Mouse (Mus musculus) lung, postnatal 25 days (tissue): Measurements from ENCODE around the gene 1700020L24Rik.
A peak's percentile ranks its signal among the peaks of the same experiment; 100 is the strongest.

Source experiments
- DNase-seq: peaks from one replicate; pipeline ENCODE4 v3.0.0; 2022; ENCODE audit warnings: low spot score

1700020L24Rik gene

DNA sequence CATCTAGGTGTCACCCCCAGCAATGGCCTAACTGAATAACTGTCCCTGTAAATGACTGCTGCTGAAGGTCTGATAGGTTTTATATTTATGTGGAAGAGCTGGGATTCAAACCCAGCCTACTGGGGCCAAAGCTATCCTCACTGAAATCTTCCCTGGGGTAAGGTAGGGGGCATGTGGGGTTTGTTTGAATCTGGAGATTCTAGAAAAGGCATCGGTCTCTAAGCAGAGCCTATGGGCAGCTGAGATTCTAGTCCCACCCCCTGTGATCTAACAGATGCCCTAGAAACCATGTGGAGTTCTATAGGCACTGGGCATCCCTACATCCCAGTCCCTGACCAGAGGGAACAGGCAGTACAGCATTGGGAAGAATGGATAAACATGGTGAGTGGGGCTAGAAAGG, at the start of gene 1700020L24Rik:
1700020L24Rik (plus strand) TSS at position 301 of the 400 bp plus-strand sequence.
- DNase-seq: no peak

DNA sequence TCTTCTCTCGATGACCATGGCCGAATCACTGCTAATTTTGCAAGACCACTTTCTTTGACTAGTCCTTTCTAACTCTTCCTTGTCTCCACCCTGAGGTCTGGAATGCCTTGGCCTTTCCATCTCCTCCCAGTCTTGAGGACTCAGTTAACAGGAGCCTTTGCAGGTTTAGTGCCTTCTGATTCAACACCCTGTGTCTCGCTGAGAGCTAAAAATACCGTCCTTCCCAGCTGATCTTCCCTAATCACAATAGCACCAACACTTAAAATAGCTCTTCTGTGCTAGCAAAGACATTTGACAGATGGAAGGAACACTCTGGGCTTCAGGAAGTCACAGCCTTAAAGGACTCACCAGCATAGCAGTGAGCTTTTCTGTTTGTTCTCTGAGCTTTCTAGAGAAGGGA, 44.4 kb upstream of the 1700020L24Rik start:
- no peak for DNase-seq

DNA sequence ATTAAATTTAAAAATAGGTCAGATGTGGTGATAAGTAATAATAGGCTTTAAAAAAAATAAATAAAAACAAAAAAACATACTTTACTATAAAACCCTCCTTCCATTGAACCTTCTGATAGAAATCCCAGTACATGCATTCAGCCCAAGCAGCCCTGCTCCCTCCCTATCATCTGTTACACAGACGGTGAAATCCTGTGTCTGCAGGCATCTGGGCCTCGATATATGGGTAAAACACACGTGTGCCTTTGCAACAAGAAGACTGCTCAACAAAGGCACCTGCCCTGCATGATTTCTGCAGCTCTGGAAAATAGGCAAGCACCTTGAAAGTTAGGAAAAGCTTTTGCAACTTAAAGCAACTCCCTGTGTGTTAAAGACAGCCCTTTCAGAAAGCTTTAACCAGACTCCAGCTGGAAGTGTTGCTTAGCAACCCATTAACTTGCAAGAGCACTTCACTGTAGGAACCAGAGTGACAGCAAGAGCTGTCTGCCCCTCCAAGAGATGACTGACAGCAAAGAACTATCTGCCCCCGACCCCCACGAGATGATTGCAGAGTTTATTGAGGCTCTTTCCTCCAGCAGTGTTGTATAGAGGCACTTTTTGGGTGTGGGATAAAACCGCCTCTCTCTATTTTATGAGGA, 42.6 kb upstream of the 1700020L24Rik start:
- no peak for DNase-seq

DNA sequence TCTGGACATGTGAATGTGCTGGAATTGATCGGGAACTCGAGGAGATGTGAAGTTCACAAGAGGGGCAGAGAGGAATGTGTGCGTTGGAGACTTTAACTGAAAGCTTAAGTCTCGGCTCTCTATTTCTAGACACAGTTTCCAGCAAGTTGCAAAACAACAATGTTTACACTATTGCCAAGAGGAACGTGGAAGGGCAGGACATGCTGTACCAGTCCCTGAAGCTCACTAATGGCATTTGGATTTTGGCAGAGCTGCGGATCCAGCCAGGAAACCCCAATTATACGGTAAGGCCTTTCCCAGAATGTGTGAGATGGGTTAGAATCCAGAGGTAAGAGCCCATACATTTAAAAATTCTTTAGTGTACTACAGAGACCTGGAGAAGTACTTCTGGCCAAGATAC, 39.9 kb upstream of the 1700020L24Rik start:
- peak; percentile 42 for DNase-seq

DNA sequence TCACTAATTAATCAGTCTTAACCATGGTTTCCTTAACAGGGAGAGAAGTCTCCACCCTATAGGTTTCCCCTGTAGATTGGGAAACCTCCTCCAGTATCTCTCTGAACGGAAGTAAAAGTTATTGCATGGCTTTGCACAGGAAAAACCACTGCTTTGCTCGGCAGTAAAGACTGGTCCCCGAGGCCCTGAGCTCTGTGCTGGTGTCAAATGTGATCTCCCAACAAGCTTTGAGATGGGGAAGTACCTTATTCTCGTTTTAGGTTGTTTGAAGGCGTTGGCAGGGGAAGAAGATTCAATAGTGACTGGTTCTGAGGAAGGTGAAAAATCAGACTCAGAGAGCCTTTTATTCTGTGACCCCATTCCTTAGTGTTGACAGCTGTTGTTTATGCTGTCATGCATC, 38.8 kb upstream of the 1700020L24Rik start:
- no peak for DNase-seq

DNA sequence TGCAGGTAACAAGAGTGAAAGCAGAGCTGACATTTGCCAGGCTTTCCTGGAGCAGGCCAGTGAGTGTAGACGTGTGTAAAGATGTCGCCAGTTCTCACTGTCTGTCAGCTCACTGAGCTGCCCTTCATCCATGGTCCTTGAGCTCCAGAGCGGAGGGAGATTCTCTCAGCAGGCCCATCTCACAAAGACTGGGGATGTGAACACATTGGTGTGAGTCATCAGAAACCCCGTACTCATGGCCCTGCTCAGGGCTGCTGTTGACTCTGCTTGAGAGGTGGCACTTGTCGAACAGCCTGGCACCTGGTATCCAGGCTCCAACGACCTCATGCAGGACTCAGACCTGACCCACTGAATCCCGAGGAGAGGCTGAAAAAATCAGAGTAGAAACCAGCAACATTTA, 33.7 kb upstream of the 1700020L24Rik start:
- DNase-seq: no peak

DNA sequence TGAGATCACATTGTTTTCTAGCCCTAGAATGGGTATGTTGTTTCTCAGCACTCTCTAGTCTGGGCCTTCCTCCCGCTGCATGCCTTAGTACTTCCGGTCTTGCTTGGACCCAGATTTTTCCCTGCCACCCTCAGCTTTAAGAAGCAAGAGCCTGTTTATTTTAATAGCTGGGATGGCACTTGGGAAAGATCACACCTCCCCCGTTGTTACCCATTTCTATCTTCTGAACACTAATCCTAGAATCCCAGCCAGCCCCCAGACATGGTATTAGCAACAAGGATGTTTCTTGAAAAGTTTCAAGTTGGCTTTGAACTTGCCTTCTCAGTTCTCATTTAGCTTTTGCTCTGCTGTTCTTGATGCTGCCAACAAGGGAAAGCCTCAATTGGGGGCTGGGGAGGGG, 31.1 kb upstream of the 1700020L24Rik start:
- no peak for DNase-seq

DNA sequence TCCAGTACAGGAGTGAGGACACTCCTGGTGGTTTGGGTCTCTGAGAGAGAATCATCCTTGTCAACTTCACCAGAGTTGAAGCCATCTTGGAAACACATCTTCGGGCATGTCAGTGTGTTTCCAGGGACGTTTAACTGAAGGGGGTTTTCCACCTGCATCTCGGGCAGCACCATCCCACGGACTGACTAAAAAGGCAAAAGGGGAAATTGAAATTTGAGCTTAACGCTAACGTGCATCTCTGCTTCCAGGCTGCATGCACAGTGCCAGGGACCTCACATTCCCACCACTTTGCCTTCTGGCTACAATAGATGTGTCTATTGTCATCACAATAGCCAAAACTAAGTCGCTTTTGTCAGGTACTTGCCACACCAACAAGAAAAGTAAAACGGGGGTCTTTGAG, 29.2 kb upstream of the 1700020L24Rik start:
- no peak for DNase-seq

DNA sequence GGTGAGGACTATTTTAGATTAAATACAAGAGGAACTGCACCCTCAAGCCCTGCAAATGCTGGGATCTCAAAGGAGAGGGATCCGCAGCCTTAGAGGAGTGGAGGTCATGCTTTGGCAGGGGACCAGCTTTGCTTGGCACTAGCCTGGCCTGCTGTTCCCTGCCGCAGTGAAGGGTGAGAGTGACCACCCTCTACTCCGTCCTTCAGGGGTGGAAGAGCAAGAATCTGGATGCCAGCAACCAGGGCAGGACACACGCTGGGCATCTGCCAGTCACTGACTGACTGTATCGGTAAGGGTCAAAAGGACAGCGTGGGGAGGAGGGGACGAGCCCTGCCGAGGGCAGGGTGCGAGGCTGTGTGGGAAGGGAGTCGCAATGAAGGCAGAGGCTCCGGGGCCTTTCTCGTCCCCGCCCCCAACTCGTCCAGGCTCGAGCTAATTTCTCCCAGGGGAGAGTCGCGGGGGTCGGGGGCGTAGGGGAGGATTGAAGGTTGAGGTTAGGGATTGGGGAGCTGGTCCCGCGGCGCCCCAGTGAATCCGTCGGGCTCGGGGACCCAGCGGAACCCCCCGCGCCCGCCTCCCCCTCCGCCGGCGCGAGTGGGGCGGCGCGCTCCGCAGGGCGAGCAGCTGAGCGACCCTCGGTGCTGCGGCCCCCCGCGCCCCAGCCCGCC, 28.3 kb upstream of the 1700020L24Rik start, which contains the start of gene Rasl10b:
Rasl10b (plus strand) TSS at position 51 of the 668 bp plus-strand sequence.
- no peak for DNase-seq

DNA sequence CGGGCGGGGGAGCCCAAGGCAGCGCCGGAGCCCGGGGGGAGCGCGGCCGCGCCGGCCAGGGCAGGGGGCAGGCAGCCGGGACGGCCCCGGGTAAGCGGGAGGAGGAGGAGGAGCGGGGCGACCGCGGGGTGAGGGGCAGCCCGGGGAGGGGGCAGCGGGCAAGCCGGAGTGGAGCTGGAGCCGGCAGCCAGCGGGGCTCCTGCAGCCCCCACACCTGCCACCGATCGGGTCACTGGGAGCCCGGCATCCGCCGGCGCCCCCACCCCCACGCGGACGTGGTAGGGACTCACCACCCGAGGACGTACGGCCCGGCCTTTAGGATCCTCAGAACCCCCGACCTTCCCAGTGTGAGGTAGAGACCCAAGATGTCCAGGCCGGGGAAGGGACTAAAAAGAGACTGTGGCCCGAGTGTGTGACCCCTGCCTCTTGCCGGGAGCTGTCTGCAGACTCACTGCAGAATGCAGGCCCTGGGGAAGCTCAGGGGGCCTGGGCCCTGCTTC, 27.6 kb upstream of the 1700020L24Rik start:
- no peak for DNase-seq

DNA sequence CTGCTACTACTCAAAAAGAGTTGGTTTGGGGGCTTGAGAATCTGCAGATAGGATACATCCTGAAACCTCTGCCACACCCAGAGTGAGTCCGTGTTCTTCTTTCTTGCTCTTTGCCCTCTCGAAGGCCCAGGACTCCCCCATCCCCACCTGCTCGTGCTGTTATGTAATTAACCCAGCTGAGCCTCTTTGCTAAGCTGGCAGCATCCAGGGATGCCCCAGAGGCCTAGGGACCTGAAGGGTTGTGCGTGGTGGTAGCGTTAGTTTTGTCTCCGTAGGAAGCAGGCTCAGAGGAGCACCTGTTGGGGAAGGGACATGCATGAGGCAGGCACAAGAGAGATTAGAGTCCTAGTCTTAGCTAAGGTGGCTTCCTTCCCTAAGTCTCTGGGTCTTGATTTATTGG, 27.0 kb upstream of the 1700020L24Rik start:
- DNase-seq: no peak

DNA sequence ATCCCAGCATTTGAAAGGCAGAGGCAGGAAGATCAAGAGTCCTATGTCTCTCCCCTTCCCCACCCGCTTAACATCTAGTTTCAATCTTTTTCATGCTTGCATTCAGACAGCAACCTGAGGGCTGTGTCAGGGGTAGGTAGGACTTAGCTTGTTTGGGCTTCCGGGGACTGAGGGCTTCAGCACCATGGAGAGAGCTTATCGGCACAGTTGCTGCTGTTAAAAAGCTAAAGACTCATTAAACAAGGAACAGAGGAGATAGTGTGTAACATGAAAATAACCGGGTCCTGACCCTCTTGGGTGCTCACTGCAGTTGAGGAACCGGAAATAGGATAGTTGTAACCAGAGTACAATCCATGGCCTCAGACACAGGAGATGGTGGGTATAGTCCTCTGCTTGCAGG, 20.4 kb upstream of the 1700020L24Rik start:
- DNase-seq: peak; percentile 57

DNA sequence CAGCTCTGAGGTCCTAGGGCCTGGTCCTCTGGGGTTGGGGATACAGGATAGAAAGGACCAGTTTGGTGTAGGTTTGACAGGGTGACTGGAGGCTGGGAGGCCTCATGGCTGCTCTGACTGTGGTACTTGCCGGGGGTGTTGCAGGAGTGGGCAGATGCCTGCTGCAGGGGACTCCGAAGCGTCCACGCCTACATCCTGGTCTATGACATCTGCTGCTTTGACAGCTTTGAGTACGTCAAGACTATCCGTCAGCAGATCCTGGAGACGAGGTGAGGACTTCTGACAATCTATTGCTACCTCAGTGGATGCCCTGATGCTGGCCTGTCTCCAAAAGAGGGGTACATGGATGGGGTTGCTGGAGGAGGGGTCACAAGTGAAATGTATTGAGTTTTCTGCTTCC, 19.8 kb upstream of the 1700020L24Rik start:
- DNase-seq: no peak

DNA sequence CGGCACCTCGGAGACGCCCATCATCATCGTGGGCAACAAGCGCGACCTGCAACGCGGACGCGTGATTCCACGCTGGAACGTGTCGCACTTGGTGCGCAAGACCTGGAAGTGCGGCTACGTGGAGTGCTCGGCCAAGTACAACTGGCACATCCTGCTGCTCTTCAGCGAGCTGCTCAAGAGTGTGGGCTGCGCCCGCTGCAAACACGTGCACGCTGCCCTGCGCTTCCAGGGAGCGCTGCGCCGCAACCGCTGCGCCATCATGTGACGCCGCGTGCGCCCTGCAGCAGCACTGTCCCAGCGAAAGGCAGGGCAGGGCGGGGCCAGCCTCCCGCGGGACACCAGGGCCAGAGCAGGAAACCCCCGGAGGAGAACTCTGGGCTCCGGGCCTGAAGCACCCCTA, 18.9 kb upstream of the 1700020L24Rik start:
- no peak for DNase-seq

DNA sequence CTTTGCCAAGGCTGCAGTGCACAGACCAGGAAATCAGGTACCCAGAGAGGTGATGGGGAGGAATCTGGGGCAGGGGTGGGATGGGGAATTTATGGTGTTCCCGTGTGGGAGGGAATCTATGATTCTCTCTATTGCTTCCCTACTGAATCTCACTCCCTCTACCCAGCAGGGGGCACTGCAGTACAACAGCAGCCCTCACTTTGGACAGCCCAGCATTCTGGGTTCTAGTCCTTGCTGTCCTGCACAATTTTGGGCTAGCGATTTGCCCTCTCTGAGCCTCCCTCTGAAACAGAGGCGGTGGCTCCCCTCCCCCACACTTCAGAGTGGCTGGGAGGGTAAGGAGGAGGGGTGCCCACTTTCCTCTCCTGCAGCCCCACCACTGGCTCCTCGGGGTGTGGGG, 17.1 kb upstream of the 1700020L24Rik start:
- DNase-seq: no peak

DNA sequence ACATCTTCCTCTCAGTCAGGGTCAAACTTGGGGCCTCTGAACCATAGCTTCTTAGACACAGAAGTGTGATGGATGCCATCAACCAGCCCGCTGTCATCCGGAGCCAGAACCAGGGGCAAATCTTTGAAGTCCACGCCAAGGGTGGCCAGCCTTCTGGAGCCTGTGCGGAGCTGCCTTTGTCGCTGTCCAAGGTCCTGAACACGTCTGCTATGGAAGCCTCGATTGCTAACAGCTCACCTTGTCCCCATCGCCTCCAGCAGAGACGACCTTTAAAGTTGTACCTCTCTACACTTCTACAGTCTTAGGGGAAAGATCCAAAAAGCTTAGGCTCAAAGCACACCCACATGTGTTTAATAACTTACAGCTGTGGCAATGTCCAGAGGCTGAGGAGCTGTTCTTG, 16.2 kb upstream of the 1700020L24Rik start:
- peak; percentile 56 for DNase-seq

DNA sequence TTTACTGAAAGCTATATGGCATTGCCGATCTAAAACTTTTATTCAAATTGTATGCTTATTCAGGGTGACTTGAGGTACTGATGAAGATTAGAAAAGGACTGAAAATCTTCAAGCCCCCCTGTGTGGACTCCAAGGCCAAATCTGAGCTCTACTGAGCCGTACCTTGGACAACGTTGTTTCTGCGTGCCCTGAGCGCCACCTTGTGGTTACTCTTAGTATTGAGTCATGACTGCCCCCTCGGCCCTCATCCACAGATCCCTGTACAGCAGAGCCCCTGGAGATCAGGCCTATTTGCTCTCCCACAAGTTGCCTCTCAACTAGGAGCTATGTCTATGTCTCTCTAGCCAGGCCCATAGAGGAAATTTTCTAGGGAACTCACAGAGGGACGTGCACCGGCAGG, 12.8 kb upstream of the 1700020L24Rik start:
- peak; percentile 71 for DNase-seq

DNA sequence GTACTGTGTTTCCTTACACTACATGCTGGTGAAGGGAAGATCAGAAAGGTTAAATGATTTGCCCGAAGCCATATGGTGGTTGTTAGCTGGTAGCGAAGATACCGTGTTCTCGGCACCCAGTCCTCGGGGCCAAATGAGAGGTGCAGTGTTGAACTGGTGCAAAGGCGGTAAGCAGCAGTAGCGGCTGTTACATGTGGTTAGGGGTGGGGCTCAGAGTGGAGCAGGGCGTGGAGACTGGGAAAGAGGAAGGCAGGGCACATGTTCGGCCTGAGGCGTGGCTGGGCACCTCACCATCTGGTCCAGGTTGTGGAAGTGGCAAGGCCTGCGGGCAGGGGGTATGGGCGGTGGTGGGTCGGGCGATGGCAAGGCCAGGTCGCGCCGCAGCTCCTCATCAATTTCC, 10.5 kb upstream of the 1700020L24Rik start:
- DNase-seq: peak; percentile 31

DNA sequence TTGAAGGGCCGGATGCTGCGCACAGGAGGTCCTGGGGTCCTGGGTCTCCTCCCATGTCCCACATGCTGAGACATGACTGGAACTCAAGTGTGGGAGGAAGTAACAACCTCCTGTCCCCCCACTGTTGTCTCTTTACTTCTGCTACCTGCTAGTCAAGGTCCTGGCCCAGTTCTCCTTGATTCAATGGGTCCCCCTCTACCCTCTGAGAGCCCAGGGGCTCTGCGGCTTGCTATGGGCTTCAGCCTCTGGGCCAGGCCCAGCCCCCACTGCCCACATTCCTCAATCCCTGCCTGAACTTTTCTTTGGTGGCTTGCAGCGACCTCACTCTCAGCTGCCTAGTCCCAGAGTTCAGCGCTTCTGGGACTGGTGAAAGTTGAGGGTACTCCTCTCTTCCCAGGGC, 8.1 kb upstream of the 1700020L24Rik start, which contains the start of gene Gas2l2:
Gas2l2 (minus strand) TSS at position 101 of the 400 bp plus-strand sequence.
- no peak for DNase-seq

DNA sequence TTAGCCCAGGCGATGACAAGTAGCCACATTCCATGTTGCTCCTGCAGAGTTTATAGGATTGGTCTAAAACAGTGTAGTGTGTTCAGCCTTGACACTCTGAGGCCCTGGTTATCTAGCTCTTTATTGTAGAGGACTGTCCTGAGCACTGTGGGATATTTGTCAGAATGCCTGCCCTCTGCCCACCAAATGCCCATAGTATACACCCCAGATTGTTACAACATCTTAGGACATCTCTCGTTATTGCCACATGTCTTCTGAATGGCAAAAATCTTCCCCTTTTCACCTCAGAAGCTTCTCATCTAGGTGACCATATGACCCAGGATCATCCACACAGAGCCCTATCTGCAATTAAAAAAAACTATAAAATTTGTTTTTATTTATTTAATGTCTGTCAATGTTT, 4.9 kb upstream of the 1700020L24Rik start:
- no peak for DNase-seq

DNA sequence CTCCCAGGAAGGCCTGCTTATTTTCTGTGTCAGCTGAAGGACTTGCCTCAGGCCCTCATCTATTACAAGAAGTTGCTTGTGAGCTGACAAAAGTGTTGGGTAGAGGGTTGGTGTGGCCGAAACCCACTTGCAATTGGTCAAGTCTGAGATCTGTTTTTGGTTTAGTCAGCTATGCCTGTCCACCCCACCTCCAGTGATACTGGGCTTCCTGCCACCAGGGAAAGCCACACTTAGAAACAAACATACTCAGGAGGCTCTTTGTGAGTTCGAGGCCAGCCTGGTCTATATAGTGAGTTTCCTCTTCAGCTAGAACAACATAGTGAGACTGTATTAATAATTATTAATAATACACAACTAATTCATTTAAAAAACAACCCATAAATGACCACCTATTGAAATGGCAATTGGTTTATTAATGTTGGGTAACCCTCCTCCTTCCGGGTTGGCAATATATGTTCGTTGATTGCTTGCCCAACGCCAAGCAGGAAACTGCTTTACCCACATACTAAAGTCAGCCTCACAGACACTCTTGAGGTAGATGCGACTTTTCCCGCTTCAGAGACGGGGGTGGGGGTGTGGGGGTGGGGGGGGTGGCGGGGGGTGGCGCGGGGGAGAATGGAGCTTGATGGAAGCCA, 2.1 kb downstream of the 1700020L24Rik start:
- no peak for DNase-seq

DNA sequence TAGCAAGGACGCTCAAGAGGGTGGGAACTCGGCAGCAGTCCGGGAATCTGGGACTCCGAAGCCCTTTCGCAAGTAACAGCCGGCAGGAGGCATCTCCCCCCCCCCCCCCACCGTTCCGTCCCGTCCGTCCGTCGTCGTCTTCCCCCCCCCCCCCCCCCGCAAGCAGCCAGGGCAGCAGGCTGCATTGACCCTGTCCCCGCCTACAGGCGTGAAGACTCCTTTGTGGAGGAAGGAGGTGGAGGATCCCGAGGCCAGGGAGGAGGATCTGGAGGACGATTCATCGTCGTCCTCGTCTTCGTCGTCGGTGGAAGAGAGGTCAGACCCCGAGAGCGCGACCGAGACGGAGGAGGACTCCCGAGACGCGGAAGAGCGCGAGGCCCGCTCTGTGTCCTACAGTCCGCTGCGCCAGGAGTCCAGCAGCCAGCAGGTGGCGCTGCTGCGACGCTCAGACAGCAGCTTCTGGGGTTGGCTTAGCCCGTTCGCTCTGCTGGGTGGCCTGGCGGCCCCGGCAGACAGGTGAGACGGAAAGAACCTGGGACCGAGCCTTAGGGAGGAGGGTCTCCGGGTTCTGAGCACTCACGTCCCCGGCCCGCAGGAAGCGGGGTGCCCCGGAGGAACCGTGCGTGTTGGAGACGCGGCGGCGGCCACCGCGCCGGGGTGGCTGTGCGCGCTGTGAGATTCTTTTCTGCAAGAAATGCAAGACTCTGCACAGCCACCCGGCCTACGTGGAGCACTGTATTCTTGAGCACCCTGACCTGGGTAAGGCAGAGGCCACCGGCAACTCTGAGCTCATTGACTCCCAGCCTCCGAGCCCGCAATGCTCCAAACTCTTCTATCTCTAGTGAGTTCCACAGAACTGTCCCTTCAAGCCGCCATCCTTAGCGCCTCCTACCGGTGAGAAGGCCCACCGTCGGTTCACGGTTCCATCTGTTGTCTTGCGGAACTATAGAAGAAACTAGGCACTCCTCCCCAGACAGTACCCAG, 2.9 kb downstream of the 1700020L24Rik start:
- peak; percentile 88 for DNase-seq
